Mouse (Mus musculus) cerebellum, postnatal 36 days (tissue): ENCODE measurements at regions not wholly inside any gene's neighbourhood (a gene's known extent, or its start where the extent isn't known, plus 50 kb on each side); places are given as distances from the start of the nearest gene placed in this dataset.

ENCODE experiments used
- DNase-seq, 2 experiments: peaks; one replicate each; pipeline ENCODE4 v3.0.0; 2021 to 2022; ENCODE audit warnings: mixed read lengths in 2 of 2

DNA sequence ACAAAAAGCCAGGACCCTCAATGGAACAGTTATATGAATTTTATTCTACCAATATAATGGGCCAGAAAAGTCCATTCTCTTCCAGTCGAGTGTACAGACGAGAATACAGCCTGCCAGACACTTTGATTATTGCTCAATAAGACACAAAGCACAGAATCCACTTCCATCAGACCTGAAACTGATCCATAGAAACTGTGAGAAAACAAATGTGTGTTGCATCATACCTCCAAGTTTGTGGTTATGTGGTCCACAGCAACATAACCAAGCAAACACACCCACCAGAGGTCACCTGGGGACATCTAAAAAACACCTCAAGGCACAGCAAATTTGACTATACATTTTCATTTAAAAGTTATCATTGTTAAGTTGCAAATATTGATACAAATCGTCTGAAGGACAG, 183.2 kb downstream of the 4933412E24Rik start:
- DNase-seq = no peak

DNA sequence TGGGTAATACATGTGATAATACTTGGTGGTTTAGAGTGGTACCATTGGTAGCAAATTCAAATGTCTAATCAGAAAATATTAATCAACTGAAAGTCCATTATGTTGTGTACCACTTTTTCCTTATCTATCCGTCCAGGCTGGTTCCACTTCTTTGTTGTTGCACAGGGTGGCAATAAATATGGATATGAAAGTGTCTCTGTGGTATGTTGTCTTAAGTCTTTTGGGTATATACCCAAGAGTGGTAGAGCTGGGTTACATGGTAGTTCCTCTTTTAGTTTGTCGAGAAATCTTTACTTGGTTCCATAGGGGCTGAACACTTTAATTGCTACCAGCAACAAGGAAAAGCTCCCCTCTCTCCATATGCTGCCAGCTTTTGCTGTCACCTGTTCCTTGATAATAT, 184.9 kb downstream of the 4933412E24Rik start:
- DNase-seq = no peak

DNA sequence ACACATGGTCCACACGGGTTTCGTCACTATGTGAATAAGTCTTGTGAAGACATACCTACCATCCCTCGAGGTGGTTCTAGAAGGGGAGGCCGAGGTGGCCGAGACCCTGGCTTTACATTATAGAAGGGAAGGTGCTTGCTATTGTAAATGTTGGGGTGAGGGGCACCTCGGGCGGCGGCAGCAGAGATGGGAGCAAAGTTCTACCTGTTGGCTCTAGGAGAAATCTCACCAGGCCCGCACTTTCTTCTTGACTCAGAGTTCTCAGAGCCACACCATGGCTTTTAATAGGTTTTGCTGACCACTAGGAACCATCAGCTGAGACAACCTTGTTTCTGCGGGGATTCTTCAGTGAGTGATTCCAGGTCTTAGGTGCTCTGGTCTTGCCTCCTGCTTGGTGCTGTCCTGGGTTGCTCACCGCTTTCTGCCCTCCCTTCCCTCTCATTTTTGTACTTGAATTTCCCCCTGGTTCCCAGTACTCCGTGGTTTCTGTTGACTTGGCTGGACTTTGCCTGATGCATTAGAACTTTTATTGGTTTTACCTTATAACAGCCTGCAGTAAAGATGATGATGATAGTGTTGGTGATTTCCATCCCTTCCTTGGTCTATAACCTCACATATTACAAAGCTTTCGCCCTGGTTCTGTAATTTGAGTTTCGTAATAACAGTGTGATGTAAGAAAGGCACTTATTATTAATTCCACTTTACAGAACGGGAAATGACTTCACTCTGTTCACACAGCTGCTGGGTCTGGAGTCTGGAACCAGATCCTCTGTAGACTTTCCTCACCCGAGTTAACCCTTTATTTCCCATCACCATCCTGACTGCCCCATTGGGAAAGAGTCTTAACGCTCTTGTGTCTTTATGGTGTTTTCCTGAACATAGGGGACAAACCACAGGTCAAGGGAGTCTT, 185.6 kb downstream of the 4933412E24Rik start:
- no peak for DNase-seq

DNA sequence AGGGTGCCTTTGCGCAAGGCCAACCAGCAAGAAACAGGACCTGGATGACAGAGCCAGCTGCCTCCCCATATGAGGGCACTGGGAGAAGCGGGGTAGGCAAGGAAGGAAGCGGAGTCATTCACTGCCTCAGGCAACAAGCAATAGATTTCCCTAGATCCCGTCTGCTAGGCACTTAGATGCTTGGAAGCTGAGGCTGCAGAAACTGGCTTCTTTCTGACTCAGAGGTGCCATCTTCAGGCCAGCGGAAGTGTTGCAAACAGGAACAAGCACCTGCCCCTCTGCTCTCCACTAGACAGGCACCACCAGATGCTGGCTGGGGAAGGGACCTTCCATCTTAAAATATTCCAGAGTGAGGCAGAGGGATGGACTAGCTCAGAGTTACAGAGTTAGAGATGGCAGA, 188.0 kb downstream of the 4933412E24Rik start:
- peak; percentile 78 to 84 for DNase-seq

DNA sequence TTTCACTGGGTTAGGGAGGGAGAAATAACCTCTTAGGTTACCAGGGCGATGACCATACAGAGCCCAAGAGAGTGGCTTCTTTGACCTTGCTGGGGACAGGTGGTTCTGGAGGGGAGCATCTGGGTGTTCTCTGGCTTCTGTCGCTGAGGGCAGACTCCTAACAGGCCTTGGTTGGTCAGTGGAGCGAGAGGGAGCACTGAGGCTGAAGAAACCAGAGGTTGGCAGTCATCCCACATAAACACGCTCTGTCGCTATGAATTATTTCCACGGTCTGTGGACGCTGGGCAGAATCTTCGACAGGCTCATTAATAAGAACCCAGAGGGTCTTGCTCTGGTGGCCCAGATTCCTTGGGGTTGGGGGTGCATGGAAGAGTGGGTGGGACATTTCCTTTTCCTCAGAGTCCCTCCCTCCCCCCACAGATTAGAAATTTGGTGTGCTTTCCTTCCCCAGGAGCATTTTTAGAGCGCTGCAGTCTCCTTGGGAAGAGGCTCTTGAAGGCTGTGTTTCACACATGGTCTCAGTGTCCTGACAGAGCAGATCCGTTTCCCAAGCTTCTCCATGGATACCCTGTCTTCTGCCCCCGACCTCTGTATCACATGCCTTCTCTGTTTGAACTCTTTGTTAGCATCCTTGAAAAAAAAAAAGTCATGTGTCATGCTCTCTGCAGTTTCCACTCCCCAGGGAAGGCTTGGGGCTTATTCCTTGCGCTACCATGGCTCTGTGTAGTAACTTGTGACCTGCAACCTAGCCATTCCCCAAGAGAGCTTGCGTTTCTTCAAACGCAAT, 190.1 kb downstream of the 4933412E24Rik start:
- DNase-seq = peak; percentile 45 to 48

DNA sequence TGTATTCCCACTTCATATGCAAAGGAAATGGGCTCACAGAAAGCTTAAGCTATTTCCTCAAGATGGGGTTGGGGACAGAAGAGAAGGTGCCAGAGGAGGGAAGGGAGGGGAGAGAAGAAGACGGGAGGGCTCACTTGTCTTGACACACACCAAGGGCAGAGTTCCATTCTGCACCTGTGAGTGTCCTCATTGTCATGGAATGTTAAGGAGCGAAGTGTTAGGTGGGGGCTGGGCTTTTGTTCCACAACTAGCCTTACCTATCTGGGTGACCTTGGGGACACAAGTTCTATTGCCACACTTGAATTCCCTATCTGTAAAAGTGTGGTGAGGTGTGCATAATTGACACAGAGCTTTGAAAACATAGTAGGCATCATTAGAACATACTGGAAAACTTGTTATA, 192.5 kb downstream of the 4933412E24Rik start:
- DNase-seq = no peak

DNA sequence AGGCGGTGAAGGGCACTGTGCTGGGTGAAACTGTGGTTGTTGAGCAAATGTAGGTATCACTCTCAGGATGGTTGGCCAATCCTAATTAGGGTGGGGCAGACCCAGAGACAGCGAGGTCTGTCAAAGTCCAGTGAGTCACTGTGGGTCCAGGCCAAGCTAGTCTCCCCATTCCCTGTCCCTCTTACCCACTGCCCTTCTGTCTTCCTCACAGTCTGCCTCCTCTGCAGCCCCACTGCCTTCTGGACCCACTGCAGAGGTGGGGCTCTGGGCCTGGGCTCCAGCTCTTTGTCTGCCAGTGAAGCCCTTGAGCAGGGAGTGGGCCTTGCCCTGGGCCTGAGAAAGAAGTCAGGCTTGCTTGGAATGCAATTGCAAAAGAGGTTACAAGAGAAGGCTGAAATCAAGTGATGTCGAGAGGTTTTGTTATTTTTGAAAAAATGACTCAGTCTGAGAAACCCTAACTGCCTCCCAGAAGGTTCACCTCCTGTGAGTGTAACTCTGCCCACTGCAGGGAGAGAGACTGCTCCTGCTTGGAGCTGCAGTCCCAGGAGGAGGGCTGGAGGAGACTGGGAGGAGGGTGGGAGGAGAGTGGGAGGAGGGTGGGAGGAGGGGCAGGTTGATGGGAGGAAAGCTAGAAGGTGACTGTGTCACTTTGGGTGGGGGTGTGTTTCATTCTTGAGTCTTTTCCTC, 193.3 kb downstream of the 4933412E24Rik start:
- no peak for DNase-seq

DNA sequence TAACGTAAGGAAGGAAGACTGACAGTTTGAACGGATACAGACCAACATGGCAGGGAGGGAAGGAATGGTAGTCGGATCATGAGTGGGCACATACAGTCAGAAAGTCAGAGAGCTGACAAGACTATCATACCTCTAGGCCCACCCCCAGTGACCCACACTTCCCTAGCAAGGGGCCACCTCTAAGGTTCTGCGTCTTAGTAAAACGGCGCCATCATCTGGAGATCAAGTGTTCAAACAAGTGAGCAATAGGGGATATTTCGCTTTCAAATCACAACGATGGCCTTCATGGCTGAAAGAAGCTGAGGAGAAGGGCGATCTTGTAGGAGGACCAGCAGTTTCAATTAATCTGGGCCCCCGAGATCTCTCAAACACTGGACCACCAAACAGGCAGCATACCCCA, 196.1 kb downstream of the 4933412E24Rik start:
- no peak for DNase-seq

DNA sequence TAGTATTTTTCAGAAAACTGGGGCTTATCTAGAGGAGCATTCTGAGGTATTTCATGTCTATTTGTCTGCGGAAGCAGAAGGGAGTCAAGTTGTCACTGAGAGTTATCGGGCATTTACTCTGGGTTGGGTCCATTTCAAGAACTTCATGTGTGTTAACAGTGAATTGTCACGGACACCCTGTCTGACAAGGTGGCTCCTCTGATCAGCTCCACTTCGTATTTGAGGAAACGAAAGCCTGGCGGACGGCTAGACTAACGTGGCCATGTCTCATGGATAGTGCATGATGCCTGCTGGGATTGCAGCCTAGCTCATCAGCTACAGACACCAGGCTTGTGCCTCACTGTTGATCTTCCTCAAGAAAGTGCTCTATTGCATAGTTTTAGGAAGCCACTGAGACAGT, 200.4 kb downstream of the 4933412E24Rik start:
- DNase-seq = no peak

DNA sequence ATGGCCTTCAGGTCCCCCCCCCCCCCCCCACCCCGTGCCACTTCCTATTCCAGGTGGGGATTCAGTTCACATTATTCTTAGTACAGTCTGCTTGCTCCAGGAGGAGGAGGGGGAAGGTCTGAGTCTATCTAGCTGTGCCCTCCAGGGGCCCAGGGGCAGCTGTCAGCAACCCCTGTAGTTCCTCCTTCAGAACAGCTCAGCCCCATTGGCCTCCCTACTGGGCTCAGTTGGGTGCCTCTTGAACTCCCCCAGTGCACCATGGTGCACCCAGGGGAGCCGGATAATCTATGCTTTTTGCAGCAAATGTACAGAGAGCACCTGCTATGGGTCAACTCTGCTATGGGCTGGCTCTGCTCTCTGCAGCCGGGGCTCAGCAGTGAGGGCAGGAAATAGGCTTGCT, 204.8 kb downstream of the 4933412E24Rik start:
- DNase-seq = no peak

DNA sequence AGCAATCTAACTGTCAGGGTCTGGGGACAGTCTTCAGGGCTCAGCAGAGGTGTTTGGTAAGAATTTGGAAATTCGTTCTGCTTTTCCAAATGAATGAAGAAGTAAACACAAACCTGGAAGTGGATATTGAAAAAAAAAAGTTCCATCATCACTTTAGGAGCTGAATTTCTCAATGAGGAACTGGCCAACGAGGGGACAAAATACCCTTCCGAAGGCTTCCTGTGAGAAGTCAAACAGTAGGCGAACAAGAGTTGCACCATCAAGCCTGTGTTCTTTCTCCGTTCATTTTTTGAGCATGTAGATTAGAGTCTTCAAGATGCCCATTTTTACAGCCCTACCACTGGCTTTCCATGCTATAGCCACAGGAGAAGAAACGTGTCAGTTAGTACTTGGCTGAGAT, 207.1 kb downstream of the 4933412E24Rik start:
- DNase-seq = no peak

DNA sequence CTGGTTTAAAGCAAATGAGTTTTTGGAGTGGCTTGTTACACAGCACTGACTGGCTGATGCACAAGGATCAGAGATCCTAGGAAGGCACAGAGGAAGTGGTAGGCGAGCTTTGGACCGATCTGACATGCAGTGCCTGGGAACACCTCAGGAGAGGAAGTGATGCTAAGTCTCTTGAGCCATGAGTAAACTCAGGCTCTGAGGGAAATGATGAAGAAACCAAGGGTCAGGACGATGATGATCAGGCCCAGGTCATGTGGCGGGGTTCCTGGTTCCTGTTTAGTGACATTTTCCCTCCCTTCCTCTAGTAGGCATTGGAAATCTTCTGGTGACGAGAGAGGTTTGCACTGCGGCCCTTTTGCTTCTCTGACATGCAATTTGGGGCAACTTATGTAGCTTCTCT, 208.7 kb downstream of the 4933412E24Rik start:
- DNase-seq = no peak

DNA sequence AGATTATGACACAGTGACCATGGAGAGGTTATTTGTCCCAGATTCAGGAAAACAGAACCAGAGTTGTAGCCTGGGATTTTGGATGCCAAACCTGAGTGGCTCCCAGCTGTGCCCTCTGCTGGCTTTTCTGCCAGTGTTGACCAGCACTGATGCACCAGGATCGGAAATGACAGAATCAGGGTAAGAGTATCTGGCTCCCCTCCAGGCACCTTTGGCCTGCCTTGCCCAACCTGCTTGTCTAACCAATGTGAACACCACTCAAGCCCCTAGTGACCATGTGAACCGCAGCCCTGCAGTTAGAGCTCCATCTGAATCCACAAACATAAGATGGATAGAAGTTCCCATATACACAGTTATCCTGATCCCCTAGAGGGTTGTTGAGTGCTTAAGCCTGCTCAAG, 210.6 kb downstream of the 4933412E24Rik start:
- DNase-seq = no peak

DNA sequence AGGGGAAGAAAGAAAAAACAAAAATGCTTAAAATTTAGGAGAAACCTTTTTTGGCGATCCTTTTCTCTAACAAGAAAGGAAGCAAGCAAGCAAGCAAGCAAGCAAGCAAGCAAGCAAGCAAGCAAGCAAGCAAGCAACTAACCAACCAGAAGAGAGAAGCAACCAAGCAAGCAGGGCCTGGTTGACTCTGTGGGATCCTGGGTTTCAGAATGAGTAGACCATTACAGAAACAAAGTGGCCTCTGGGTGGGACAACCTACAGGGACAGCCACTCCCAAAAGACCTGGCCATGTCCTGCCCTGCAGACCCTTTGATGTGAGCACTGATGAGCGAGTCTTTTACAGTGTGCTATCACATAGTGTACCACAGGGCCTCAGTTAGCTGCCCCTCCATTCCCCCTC, 211.6 kb downstream of the 4933412E24Rik start:
- no peak for DNase-seq

DNA sequence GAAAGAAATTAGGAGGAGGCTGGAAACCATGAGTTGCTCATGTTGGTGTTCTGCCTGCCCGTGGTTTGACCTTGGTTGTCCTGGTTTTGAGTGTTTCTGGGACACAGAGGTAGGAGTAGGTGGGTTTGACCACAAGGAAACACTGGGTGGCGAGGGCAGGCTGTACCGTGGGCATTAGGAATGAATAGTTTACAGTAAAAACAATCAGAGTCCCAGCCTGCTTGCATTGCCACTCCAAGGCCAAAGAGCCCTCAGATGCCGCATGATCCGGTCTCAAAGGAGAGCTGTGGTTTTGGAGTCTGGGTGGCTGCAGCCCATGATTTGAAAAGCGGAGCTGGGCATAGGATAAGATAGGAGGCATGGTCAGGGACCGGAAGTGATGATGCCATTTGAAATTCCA, 212.0 kb downstream of the 4933412E24Rik start:
- no peak for DNase-seq

DNA sequence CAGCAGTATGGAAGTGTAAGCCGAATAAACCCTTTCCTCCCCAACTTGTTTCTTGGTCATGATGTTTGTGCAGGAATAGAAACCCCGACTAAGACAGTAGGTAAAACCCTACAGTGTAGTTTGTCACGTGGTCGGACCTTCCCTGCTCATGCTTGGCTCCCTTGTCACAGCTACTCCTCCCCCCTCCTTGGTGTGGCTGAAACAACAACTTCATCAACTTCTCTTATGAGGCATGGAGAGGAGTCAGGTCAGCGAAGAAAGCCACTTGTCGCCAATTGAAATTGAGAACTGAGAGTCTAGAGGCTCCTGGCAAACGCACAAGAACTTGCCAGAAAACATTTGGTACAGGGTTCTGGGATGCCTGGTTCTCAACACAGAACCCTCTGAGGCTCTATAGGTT, 214.1 kb downstream of the 4933412E24Rik start:
- DNase-seq = no peak

DNA sequence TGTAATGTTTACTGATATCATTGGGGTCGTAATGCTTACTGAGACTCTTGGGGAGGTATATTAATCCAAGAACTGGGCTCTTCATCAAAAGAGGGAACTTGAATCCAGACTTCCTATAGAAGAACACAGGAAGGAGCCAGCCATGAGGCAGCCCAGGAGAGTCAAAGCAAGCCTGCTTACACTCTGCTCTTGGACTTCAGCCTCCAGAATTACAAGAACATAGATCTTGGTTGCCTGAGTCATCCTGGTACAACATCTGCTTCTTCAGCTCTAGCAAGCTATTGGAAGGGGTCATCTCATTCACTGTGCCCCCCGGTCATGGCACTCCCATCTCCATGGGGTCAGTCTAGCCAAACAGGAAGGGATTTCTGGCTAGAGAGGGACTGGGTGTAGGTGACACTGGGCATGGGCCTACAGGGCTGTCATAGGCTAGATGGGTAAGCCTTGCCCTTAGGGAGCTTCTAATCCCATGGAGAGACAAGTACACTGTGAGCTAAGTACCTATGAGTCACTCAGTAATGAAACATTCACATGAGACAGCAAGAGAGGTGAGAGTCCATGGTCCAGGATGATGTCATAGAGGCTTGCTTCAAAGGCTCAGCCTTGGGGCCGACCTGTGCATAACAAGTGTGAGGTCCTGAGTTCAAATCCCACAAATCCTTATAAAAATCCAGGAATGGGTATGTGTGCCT, 217.1 kb downstream of the 4933412E24Rik start:
- no peak for DNase-seq

DNA sequence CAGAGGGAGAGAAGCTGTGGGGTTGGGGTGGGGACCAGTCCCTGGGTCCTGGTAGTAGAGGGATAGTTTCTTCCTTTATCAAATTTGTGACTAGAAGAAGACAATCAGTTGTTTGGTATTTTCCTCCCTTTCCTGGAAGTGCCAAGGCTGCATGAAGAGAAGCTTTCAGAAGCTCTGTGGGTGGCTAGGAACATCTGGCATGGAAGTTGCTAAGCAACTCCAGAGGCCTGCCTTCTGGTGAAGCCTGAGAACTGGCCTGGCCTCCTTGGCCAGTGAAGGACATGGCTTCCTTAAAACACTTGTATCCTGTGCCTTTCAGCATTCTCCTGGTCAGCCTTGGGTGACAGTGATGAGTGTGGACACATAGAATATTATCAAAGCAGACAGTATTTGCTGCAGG, 217.9 kb downstream of the 4933412E24Rik start:
- DNase-seq = no peak

DNA sequence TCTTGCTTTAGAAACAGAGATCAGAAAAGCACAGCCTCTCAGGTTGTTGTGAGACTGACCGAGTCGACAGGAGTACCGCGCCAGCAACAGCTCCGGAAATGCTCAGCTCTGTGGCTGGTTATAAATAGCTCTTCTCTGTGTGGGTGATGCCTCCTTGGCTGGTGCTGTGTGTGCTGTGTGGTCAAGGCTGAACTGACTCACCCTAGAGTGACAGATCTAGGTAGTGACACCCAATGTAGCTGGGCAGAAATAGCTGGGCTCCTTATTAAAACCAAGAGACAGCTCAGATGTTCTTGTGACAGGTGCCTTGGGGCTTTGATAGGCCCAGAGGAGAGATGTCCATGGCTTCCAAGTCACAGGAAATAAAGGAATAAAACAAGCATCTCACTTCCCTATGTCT, 220.7 kb downstream of the 4933412E24Rik start:
- peak; percentile 44 to 56 for DNase-seq

DNA sequence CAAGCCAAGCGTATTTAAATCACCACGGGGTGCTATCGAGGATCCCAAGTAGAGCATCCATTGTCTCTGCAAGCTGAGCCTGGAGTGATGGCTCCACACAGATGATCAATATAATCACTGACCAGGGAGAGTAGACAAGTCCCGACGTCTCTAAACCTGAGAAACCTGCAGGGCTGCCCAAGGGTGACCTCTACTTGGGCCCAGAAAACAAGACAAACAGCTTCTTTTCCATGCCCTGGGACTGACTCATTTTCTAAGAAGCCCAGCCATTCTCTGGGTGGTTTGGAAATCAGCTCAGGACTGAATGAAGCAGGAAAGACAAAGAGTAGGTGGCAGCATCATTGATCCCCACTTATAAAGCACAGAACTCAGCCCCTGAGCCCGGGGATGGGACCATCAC, 221.5 kb downstream of the 4933412E24Rik start:
- no peak for DNase-seq

DNA sequence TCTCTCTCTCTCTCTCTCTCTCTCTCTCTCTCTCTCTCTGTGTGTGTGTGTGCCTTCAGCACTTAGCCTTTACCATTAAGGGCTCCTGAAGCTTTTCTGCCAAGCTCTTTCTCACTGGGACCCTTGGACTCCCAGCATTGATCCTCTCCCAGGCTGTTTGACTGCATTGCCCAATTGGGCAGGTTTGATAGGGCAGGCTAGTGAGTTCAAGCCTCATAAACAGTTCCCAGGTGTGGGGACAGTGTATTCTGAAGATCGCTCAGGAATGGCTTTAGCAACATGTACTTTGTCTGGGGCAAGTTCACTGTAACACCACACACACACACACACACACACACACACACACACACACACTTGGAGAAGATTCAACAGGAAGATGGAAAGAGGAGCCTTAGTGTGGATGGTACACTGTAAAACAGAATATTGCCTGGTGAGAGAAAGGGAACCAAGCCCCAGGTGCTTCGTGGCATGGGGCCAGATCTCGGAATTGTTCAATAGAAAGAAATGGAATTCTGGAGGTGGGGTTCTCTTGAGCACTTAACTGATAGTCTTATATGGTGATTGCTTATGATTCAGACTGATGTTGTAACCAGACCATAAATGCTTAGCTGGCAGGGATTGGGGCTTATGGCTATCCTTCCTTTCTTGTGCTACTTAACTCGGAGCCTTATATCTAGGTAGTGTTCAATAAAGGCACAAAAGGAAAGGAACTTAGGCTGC, 229.5 kb downstream of the 4933412E24Rik start:
- no peak for DNase-seq

DNA sequence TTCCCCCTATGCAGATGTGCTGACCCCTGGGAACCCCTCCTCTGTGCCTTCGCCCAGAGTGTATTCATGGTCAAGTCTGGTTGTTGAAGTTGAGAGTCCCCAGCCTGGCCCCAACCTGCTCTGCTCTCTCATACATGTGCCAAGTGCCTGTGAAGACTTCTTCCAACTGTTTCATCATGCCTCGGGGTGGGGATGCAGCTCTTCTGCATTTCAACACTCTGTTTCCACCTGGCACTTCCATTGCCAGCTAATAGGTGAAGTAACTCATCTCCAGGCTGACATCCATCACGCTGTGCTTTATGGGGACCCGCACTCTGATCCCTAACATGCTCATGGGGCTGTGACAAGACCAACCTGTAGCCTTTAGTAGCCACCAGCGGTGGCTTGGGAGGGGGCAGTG, 230.4 kb downstream of the 4933412E24Rik start:
- no peak for DNase-seq
